Mouse (Mus musculus): Measurements from ENCODE around the gene Adck2. TPM values are rescaled to one million over a fixed set of nuclear protein-coding genes. Genes with fewer than 3 reads are reported as not detected.

Gene Adck2
- total RNA-seq, 2 experiments from 2014 or later = 0.38 to 5.9 TPM

GRCm38 (mm10) chr6:39607365-39607764 is 33.7 kb downstream of the Adck2 start:
- ATAC-seq (replicated peaks; ENCODE audit: low FRiP score, poor library complexity, severe bottlenecking) = no peak

- no peak for ATAC-seq (replicated peaks; ENCODE audit: low FRiP score, poor library complexity, severe bottlenecking)
Observed at GRCm38 (mm10) chr6:39610207-39610606, 36.5 kb downstream of the Adck2 start.

- no peak for ATAC-seq (replicated peaks; ENCODE audit: low FRiP score, poor library complexity, severe bottlenecking)
Observed at GRCm38 (mm10) chr6:39611296-39611695, 37.6 kb downstream of the Adck2 start.

Other genes with a start within 250 kb of the Adck2 start
- 0.42 and 3.1 TPM in 2 replicates for gene Slc37a3, start 196.2 kb upstream of the Adck2 start, total RNA-seq (2015; ENCODE audit: low replicate concordance)
- 1.7 and 9.2 TPM in 2 replicates for gene Slc37a3, start 196.2 kb upstream of the Adck2 start, total RNA-seq (2017; ENCODE audit: low replicate concordance)
- 0.84 TPM in 1 of 2 replicates, not detected in the other for gene Rab19, start 192.7 kb upstream of the Adck2 start, total RNA-seq (2015; ENCODE audit: low replicate concordance)
- 0.26 and 2.9 TPM in 2 replicates for gene Rab19, start 192.7 kb upstream of the Adck2 start, total RNA-seq (2017; ENCODE audit: low replicate concordance)
- gene Mkrn1, start 153.4 kb upstream of the Adck2 start, total RNA-seq (2015; ENCODE audit: low replicate concordance) = 1,353 and 1,373 TPM in 2 replicates
- gene Mkrn1, start 153.4 kb upstream of the Adck2 start, total RNA-seq (2017; ENCODE audit: low replicate concordance) = 1,538 and 2,743 TPM in 2 replicates
- gene Dennd2a, start 16.0 kb upstream of the Adck2 start, total RNA-seq (2015; ENCODE audit: low replicate concordance) = 1.3 TPM in 1 of 2 replicates, not detected in the other
- 0.43 and 0.70 TPM in 2 replicates for gene Dennd2a, start 16.0 kb upstream of the Adck2 start, total RNA-seq (2017; ENCODE audit: low replicate concordance)
- 5.2 and 6.7 TPM in 2 replicates for gene Gm42420, start 11.9 kb downstream of the Adck2 start, total RNA-seq (2015; ENCODE audit: low replicate concordance)
- gene Gm42420, start 11.9 kb downstream of the Adck2 start, total RNA-seq (2017; ENCODE audit: low replicate concordance) = 2.1 TPM in 1 of 2 replicates, not detected in the other
- 5.8 and 46.6 TPM in 2 replicates for gene Ndufb2, start 18.7 kb downstream of the Adck2 start, total RNA-seq (2015; ENCODE audit: low replicate concordance)
- gene Ndufb2, start 18.7 kb downstream of the Adck2 start, total RNA-seq (2017; ENCODE audit: low replicate concordance) = 28.5 and 34.0 TPM in 2 replicates
- 24.5 and 25.9 TPM in 2 replicates for gene Braf, start 151.6 kb downstream of the Adck2 start, total RNA-seq (2015; ENCODE audit: low replicate concordance)
- 7.8 and 8.1 TPM in 2 replicates for gene Braf, start 151.6 kb downstream of the Adck2 start, total RNA-seq (2017; ENCODE audit: low replicate concordance)
- gene Mrps33, start 237.1 kb downstream of the Adck2 start, total RNA-seq (2015; ENCODE audit: low replicate concordance) = 19.4 and 30.2 TPM in 2 replicates
- 7.8 and 18.7 TPM in 2 replicates for gene Mrps33, start 237.1 kb downstream of the Adck2 start, total RNA-seq (2017; ENCODE audit: low replicate concordance)

Measured in erythroblast, adult 5-6 weeks (primary cell).